Mouse (Mus musculus) cerebellum, adult 11-12 months (tissue): ENCODE data around the gene Cerk.
"Not testable (repeated sequence)": the region's sequence is repeated elsewhere in the genome, so short reads cannot be mapped to it uniquely, and the experiment has no call there.

Source experiments
- DNase-seq: peaks from one replicate; pipeline ENCODE4 v3.0.0; 2022

The Cerk gene

DNA sequence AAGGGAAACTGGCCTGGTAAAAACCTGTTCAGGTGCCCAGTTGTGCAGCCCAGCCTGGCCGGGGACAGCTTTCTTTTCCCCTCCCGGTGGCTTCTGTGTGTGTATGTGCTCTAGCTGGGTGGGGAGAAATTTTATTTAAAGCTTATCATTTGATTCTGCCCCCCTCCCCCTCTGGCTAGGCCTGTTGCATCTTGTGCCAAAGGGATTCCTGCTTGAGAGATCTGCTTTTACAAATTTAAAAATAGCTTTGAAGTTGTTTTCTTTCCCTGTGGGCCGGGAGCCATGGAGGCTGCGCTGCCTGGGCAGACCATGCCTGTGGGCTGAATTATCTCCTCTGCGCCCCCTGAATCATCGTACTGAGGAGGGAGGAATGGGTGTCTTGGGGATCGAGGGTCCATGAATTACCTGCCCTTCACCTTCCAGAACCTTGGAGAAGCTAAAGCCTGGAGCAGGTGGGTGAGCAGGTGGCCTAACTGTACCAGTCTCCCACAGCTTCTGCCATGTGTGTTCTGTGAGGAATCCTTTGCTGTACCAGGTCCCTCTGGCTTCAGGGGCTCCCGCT is 76.2 kb downstream of the Cerk start:
- DNase-seq: peak; percentile 76

- no peak for DNase-seq
Observed at GRCm38 (mm10) chr15:86109245-86109644, 76.7 kb downstream of the Cerk start.

DNA sequence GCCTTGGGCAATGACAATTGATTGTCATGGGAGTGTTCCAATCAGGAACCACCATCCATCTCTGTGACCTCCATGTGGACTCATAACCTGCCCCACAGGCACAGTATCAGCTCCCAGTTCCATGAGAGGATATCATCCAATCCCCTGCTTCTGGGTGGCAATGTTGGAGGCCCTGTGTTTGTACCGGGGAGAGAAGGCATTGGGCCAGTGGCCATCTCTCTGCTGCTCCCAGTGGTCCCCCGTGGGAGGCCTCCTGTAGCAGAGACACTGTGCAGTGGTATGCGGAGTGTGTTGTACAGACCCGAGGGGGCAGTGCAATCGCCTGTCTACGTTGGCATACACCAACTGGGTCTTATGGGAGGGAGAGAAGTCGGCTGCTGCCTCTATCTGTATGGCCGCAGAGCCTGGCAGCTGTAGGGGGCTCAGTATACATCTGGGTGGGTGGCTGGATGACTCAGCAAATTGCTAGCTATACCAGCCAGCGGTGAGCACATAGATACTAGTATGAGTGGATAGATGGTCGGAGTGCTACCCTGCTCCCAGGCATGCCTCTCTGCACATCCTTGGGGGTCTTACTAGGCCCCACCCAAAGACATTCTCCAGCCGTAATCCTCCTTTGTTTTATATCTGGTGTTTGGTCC is 78.0 kb downstream of the Cerk start:
- no peak for DNase-seq

DNA sequence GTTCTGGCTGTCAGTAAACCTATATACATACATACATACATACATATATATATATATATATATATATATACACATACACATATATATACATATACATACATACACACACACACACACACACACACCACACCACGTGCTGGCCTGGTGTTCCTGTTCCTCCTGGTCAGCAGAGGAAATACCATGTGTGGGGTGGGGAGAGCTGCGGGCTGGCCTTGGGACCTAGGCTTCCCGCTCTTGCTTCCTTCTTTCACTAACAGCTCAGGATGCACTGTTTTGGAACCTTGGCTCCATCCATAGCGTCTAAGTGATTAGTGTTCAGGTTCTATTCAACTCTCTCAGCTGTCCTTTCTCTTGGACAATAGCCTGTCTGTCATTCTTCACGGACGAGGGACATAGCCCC is 80.2 kb downstream of the Cerk start:
- DNase-seq: no peak

DNA sequence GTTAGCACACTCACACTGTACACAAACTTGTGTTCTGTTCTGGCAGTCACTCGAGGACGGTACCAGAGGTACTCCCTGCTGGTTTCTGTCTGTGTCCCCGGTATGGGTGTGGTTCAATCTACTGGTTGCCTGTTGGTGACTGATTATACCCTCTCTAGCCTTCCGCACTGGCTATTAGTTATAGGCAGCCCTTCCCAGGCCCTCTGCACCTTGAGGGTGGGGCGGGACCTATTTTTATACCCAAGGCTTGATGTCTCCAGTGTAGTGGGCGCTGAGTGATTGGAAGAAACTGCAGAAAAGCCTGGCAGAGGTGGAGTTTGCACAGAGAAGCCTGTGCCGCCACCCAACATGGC is 80.6 kb downstream of the Cerk start:
- no peak for DNase-seq

GRCm38 (mm10) chr15:86104401-86105344 is 81.3 kb downstream of the Cerk start:
- no peak for DNase-seq

DNA sequence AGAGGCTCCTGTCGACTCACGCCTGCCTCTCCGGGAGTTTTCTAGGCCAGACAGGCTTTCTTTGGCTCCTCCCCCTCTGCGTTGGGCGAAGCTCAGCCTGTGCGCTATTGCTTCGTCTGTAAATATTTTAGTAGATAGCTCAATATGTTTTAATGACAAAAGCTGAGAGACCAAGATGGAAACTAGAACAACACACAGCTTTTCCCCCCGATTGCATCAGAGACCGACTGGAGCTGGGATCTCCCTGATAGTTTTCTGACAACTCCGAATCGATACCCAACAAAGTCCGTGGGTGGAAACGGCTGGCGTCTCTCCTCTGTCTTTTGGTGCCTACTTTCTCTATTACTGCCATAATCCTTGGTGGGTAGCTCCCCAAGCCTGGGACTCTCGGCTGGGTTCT is 83.6 kb downstream of the Cerk start:
- DNase-seq: no peak

GRCm38 (mm10) chr15:86101585-86101984 is 84.4 kb downstream of the Cerk start:
- DNase-seq: peak; percentile 56

GRCm38 (mm10) chr15:86097871-86098270 is 88.1 kb downstream of the Cerk start:
- DNase-seq: no peak

GRCm38 (mm10) chr15:86096604-86097020 is 89.3 kb downstream of the Cerk start:
- DNase-seq: not testable (repeated sequence)

- DNase-seq: no peak
Observed at GRCm38 (mm10) chr15:86095722-86096603, 90.0 kb downstream of the Cerk start.

GRCm38 (mm10) chr15:86094324-86095121 is 91.4 kb downstream of the Cerk start:
- no peak for DNase-seq

- no peak for DNase-seq
Observed at GRCm38 (mm10) chr15:86093236-86093635, 92.7 kb downstream of the Cerk start.

DNA sequence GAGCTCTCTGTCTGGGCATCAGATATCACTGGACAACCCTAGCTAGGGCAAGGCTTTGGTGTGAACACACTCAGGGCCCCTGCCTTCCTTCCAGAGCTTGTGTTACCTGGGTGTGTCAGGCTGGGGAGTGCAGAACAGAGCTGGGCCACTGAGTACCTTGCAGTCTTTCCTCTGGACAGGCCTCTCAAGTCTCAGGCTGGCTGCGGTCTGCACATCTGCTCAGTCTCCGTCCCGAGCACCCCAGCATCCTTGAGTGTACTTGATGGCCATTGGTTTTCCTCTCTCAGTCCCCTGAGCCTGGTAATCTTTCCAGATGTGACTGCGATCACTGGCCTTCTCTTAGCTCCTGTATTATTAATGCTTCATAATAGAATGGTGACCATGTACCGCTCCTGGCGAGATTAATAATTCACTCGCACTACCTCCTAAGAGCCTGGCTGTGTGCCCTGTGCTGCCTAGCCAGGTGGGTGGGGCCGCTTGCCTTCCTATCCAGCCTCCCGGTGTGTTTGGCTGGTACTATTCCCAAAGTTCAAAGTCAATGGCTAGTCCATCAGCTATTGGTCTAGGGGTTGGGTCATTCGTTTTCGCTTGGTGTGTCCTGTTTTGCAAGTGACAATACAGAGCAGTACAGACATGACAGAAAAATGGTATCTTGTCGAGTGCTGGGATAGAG is 93.8 kb downstream of the Cerk start:
- DNase-seq: no peak

DNA sequence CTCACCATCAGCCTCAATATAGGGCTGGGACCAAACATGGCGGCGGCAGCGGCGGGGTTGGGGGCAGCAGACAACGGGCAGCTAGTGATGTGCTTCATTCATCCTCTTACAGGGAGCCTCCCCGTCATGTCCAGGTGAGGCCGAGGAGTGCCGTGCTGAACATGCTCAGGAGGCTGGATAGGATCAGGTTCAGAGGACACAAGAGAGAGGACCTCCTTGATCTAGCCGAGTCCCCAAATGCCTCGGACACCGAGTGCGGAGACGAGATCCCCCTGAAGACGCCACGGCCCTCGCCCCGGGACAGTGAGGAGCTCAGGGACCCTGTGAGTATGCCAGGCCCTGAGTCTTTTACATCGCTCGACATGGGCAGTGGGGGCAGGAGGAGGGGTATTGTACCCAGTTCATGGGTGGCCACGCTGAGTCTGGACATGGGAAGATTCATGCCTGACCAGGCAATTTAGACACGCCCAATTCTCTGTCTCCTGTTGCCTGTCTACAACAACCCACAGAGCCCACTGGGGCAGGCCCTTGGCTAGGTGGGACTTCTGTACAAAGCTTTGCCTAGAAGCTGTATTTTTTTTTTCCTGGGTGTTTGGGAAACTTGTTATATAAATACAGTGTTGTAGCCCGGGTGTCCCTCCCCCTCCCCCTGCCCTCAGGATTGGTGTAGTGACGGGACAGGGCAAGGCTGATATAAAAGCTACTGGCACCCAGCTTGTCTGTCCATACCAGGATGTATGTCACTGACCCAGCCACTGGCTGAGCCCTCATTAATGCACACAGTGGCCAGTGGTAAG is 94.5 kb downstream of the Cerk start:
- DNase-seq: no peak

DNA sequence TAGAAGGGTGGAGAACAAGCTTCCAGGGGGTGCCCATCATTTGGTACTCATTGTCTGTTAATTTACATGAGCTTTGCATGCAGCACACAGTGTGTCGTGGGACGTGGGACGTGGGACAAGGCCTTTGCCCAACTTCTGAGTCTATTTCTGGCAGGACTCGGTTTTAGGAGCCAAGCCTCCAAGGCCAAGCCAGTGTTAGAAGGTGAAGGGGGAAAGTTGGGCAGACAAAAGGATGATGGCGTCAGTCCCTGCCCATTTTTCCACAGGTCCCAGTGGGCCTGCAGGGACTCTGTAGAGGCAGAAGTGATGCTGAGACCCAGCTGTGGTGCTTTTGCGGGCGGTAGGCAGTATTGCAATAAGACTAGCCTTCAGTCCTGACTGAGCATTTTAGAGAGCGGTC is 95.4 kb downstream of the Cerk start:
- no peak for DNase-seq

DNA sequence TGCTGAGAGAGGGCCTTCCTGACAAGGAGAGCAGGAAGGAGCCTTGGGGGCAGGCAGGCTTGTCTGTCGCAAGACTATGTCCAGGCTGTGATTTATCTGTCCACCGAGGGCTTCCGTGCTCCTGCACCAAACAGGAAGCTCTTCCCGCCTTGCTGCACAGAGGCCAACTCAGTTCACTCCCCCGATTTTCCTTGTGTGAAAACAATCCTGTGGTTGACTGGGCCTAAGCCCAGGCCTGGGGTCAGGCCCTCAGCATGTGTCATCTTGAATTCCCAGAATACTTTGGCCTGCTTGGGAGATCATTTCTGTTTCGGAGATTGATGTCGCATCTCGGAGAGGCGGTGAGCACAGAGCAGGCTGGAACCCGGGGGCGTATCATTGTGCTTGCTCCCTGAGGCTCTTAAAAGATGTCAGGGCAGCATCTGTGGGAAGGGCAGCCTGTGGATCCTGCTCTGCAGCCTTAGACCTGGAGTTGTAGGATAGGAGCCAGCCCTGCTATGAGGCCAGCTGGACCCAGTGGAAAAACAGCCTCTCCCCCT is 95.9 kb downstream of the Cerk start:
- DNase-seq: peak; percentile 56
